Mouse (Mus musculus) CD4-positive, CD25-positive, alpha-beta regulatory T cell, adult 9 weeks (primary cell): ENCODE results near the gene Ptgs2. TPM values are rescaled to one million over a fixed set of nuclear protein-coding genes. Genes with fewer than 3 reads are reported as not detected.

Experiments
- polyA plus RNA-seq: library from polyadenylated mRNA; unstranded; fragments of 100-300 nt; shearing (Covaris generic); gene quantifications from one replicate; pipeline ENCODE4 v1.2.1, GENCODE M21; 2017

Gene Ptgs2
- polyA plus RNA-seq, result not detected

DNA sequence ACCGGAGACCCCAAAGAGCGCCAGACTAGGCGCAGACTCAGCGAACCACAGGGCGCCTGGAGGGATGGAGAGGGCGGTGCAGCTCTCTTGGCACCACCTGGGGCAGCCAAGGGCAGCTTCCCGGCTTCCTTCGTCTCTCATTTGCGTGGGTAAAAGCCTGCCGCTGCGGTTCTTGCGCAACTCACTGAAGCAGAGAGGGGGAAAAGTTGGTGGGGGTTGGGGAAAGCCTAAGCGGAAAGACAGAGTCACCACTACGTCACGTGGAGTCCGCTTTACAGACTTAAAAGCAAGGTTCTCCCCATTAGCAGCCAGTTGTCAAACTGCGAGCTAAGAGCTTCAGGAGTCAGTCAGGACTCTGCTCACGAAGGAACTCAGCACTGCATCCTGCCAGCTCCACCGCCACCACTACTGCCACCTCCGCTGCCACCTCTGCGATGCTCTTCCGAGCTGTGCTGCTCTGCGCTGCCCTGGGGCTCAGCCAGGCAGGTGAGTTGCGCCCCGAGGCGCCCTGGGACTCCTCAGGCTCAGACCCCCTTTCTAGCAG is at the start of gene Ptgs2:
TSS of gene Ptgs2 (plus strand) at position 242 of the 544 bp plus-strand sequence.

Other genes starting within 250 kb of the Ptgs2 start
- 1.0 TPM for gene Pla2g4a, start 138.7 kb upstream of the Ptgs2 start, polyA plus RNA-seq
- not detected for gene Pdc, start 219.4 kb downstream of the Ptgs2 start, polyA plus RNA-seq